8 mouse cellular contexts compared by ENCODE assay signal in genomic region chr7:24902264-24902629, GRCm38 (mm10). TPM values are rescaled to one million over a fixed set of nuclear protein-coding genes. Genes with fewer than 3 reads are reported as not detected.
A peak's percentile ranks its signal among the peaks of the same experiment; 100 is the strongest.
DNase-seq lines count a peak whose midpoint lies in the region; ATAC-seq and TF ChIP-seq lines count a peak whose summit lies in the region.

No protein-coding gene starts in this region.

- no peaks in the 10 kb centered on the region for H3K36me3 ChIP-seq in kidney, embryonic 14.5 days (ENCODE audit: control insufficient read depth, insufficient read depth, low read length)
- no peaks in the 10 kb centered on the region for H3K36me3 ChIP-seq in hindbrain, embryonic 12.5 days
- no peaks in the 10 kb centered on the region for H3K36me3 ChIP-seq in midbrain, embryonic 14.5 days (ENCODE audit: control insufficient read depth, insufficient read depth, low read length)

- peaks cover 21% of the 10 kb centered on the region for H3K4me1 ChIP-seq in kidney, embryonic 14.5 days (ENCODE audit: control insufficient read depth, insufficient read depth, low read length)
- H3K4me1 ChIP-seq in bone marrow macrophage, adult 2 months (ENCODE audit: control insufficient read depth, insufficient read depth, low read length): peaks cover 14% of the 10 kb centered on the region
- H3K4me1 ChIP-seq in hindbrain, embryonic 12.5 days: peaks cover 29% of the 10 kb centered on the region
- peaks cover 14% of the 10 kb centered on the region for H3K4me1 ChIP-seq in midbrain, embryonic 14.5 days (ENCODE audit: control insufficient read depth, insufficient read depth, low read length)

- peak overlapping the region; percentile 88 for H3K27ac ChIP-seq in kidney, embryonic 14.5 days (ENCODE audit: low read depth, low read length)
- peak overlapping the region; percentile 70 for H3K27ac ChIP-seq in bone marrow macrophage, adult 2 months (ENCODE audit: insufficient read depth, low read depth, low read length)
- peak overlapping the region; percentile 71 for H3K27ac ChIP-seq in hindbrain, embryonic 12.5 days
- peak overlapping the region; percentile 60; the same call in 1 of the 2 replicates for H3K27ac ChIP-seq in midbrain, embryonic 14.5 days (replicated peaks; ENCODE audit: low read depth, low read length)

- H3K27me3 ChIP-seq in kidney, embryonic 14.5 days (ENCODE audit: control insufficient read depth, insufficient read depth, low read length): no peaks in the 10 kb centered on the region
- H3K27me3 ChIP-seq in hindbrain, embryonic 12.5 days: no peaks in the 10 kb centered on the region
- H3K27me3 ChIP-seq in midbrain, embryonic 14.5 days (ENCODE audit: control insufficient read depth, insufficient read depth, low read length): no peaks in the 10 kb centered on the region

- 47% methylated on average over 2 of the region's 2 CpGs for WGBS in kidney, embryonic 14.5 days
- 50% methylated on average over 2 of the region's 2 CpGs for WGBS in hindbrain, embryonic 12.5 days
- WGBS in midbrain, embryonic 14.5 days: 62% methylated on average over 2 of the region's 2 CpGs

- H3K4me2 ChIP-seq in kidney, embryonic 14.5 days (replicated peaks; ENCODE audit: low read depth, low read length): peak overlapping the region; percentile 55
- peak overlapping the region; percentile 82 for H3K4me2 ChIP-seq in hindbrain, embryonic 12.5 days (replicated peaks)
- peak overlapping the region; percentile 83 for H3K4me2 ChIP-seq in midbrain, embryonic 14.5 days (ENCODE audit: low read length)

- H3K9me3 ChIP-seq in kidney, embryonic 14.5 days (ENCODE audit: control insufficient read depth, low read length): no peaks in the 10 kb centered on the region
- H3K9me3 ChIP-seq in hindbrain, embryonic 12.5 days (replicated peaks): no peaks in the 10 kb centered on the region
- no peaks in the 10 kb centered on the region for H3K9me3 ChIP-seq in midbrain, embryonic 14.5 days (ENCODE audit: control insufficient read depth, low read length)

- DNase-seq in kidney, postnatal 14 days: no peak
- DNase-seq in midbrain, embryonic 14.5 days: peak; percentile 18
- no peak for DNase-seq in layer of hippocampus, postnatal 36 days
- DNase-seq in thymus, postnatal 25 days: no peak
- no peak for DNase-seq in urinary bladder, postnatal 36 days (ENCODE audit: low spot score in 2 of 2)

- peak overlapping the region; percentile 73 for H3K4me3 ChIP-seq in kidney, embryonic 14.5 days (ENCODE audit: low read length)
- H3K4me3 ChIP-seq in bone marrow macrophage, adult 2 months (ENCODE audit: insufficient read depth, low read length): peak overlapping the region; percentile 52
- peak overlapping the region; percentile 67 for H3K4me3 ChIP-seq in hindbrain, embryonic 12.5 days
- peak overlapping the region; percentile 60 for H3K4me3 ChIP-seq in midbrain, embryonic 14.5 days (replicated peaks; ENCODE audit: low read depth, low read length)

- H3K9ac ChIP-seq in kidney, embryonic 14.5 days (ENCODE audit: low read depth, low read length): peak overlapping the region; percentile 84; the same call in 1 of the 2 replicates
- peak overlapping the region; percentile 81 for H3K9ac ChIP-seq in hindbrain, embryonic 12.5 days
- no peak overlapping the region; the same call in 1 of the 2 replicates for H3K9ac ChIP-seq in midbrain, embryonic 14.5 days (replicated peaks; ENCODE audit: low read length)

- no peak for ATAC-seq in kidney, embryonic 14.5 days (ENCODE audit: low FRiP score, low TSS enrichment)
- ATAC-seq in hindbrain, embryonic 12.5 days (ENCODE audit: low FRiP score): no peak
- no peak for ATAC-seq in midbrain, embryonic 14.5 days (ENCODE audit: low FRiP score, low TSS enrichment)

- no peak for TF ChIP-seq POLR2A in bone marrow macrophage, adult 2 months (IDR thresholded peaks at IDR 0.05; ENCODE audit: borderline replicate concordance, low read depth, low read length)

- TF ChIP-seq CTCF in bone marrow macrophage, adult 2 months (IDR thresholded peaks at IDR 0.05; ENCODE audit: low read depth, low read length): no peak

RNA-seq across cellular contexts. Expression of gene Arhgef1, which starts 0.5 kb away (rescaled TPM):
- 67.5 and 91.2 TPM in 2 replicates for polyA plus RNA-seq in kidney, embryonic 14.5 days (2014; fragmentation: Nextera tagmentation; extraction: Ambion mirVana)
- 197 and 204 TPM in 2 replicates for polyA plus RNA-seq in bone marrow macrophage, adult 2 months (2012; ENCODE audit: insufficient read depth, insufficient read length, missing spikeins)
- polyA plus RNA-seq in hindbrain, embryonic 12.5 days (2016; fragmentation: Nextera tagmentation; extraction: Ambion mirVana): 91.2 and 91.8 TPM in 2 replicates
- polyA plus RNA-seq in midbrain, embryonic 14.5 days (2014; fragmentation: Nextera tagmentation; extraction: Ambion mirVana): 44.7 and 51.0 TPM in 2 replicates
- total RNA-seq in layer of hippocampus, postnatal 36 days (2021): 10 to 100 TPM; 81.1 to 86.9 TPM

RNA-seq across cellular contexts. Expression of gene Cd79a, which starts 5.1 kb away (rescaled TPM):
- 1.5 and 1.6 TPM in 2 replicates for polyA plus RNA-seq in kidney, embryonic 14.5 days (2014; fragmentation: Nextera tagmentation; extraction: Ambion mirVana)
- polyA plus RNA-seq in bone marrow macrophage, adult 2 months (2012; ENCODE audit: insufficient read depth, insufficient read length, missing spikeins): not detected in 2 replicates
- 0.23 and 0.36 TPM in 2 replicates for polyA plus RNA-seq in hindbrain, embryonic 12.5 days (2016; fragmentation: Nextera tagmentation; extraction: Ambion mirVana)
- 0.28 TPM in 1 of 2 replicates, not detected in the other for polyA plus RNA-seq in midbrain, embryonic 14.5 days (2014; fragmentation: Nextera tagmentation; extraction: Ambion mirVana)
- total RNA-seq in layer of hippocampus, postnatal 36 days (2021): under 1 TPM in 1 of 2 experiments, not detected in 1; 0.43 TPM

RNA-seq across cellular contexts. Expression of gene Rps19, which starts 18.1 kb away (rescaled TPM):
- polyA plus RNA-seq in kidney, embryonic 14.5 days (2014; fragmentation: Nextera tagmentation; extraction: Ambion mirVana): 2,731 and 3,572 TPM in 2 replicates
- 1,580 and 1,635 TPM in 2 replicates for polyA plus RNA-seq in bone marrow macrophage, adult 2 months (2012; ENCODE audit: insufficient read depth, insufficient read length, missing spikeins)
- polyA plus RNA-seq in hindbrain, embryonic 12.5 days (2016; fragmentation: Nextera tagmentation; extraction: Ambion mirVana): 1,212 and 1,459 TPM in 2 replicates
- polyA plus RNA-seq in midbrain, embryonic 14.5 days (2014; fragmentation: Nextera tagmentation; extraction: Ambion mirVana): 1,428 and 1,598 TPM in 2 replicates
- total RNA-seq in layer of hippocampus, postnatal 36 days (2021): 100 to 1,000 TPM; 490 to 494 TPM

RNA-seq across cellular contexts. Expression of gene Dmrtc2, which starts 32.4 kb away (rescaled TPM):
- not detected in 2 replicates for polyA plus RNA-seq in kidney, embryonic 14.5 days (2014; fragmentation: Nextera tagmentation; extraction: Ambion mirVana)
- not detected in 2 replicates for polyA plus RNA-seq in bone marrow macrophage, adult 2 months (2012; ENCODE audit: insufficient read depth, insufficient read length, missing spikeins)
- polyA plus RNA-seq in hindbrain, embryonic 12.5 days (2016; fragmentation: Nextera tagmentation; extraction: Ambion mirVana): 0.27 TPM in 1 of 2 replicates, not detected in the other
- not detected in 2 replicates for polyA plus RNA-seq in midbrain, embryonic 14.5 days (2014; fragmentation: Nextera tagmentation; extraction: Ambion mirVana)
- total RNA-seq in layer of hippocampus, postnatal 36 days (2021): not detected

RNA-seq across cellular contexts. Expression of gene Lypd4, which starts 32.5 kb away (rescaled TPM):
- polyA plus RNA-seq in kidney, embryonic 14.5 days (2014; fragmentation: Nextera tagmentation; extraction: Ambion mirVana): not detected in 2 replicates
- polyA plus RNA-seq in bone marrow macrophage, adult 2 months (2012; ENCODE audit: insufficient read depth, insufficient read length, missing spikeins): not detected in 2 replicates
- not detected in 2 replicates for polyA plus RNA-seq in hindbrain, embryonic 12.5 days (2016; fragmentation: Nextera tagmentation; extraction: Ambion mirVana)
- not detected in 2 replicates for polyA plus RNA-seq in midbrain, embryonic 14.5 days (2014; fragmentation: Nextera tagmentation; extraction: Ambion mirVana)
- not detected for total RNA-seq in layer of hippocampus, postnatal 36 days (2021)
